Mouse (Mus musculus) E14TG2a.4 (cell line): ENCODE data around the gene Stat5a.

Experiments used
- CTCF ChIP-seq: conservative IDR thresholded peaks from 2 replicates; pipeline ENCODE4 v1.5.1; 2014; ENCODE audit warnings: low read length
- NANOG ChIP-seq: IDR thresholded peaks from 2 replicates; pipeline ENCODE4 v1.6.1; 2014; ENCODE audit warnings: borderline replicate concordance, low read length, mixed read lengths
- POU5F1 ChIP-seq: IDR thresholded peaks from 2 replicates; pipeline ENCODE4 v1.6.1; 2014; ENCODE audit warnings: low read length, borderline replicate concordance

- TF ChIP-seq CTCF = no peak
- no peak for TF ChIP-seq NANOG
- TF ChIP-seq POU5F1 = no peak
Measured at GRCm38 (mm10) chr11:100858935-100859578, at the start of gene Stat5a.
